Mouse (Mus musculus): ENCODE results near the gene Olfr716.
"Not testable (repeated sequence)": the region's sequence is repeated elsewhere in the genome, so short reads cannot be mapped to it uniquely, and the experiment has no call there.

Gene Olfr716

DNA sequence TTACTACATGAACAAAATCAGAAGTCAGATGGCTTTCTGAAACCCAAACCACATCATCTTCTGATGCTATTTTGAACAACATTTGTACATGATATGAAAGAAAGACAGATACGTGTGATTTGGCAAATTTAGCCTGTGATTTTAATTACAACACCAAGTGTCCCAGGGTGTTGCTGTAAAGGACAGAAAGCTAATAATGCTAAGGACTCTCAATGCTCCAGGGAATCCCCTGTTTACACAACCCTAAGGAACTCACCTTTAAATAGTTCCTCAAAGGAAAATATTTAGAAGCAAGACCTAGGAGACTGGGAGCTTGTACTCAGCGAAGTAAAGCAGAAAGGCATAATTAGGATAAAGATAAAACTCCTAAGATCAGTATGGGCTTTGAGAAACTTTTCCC lies at the start of gene Olfr716:
Gene Olfr716, plus strand, starts transcription at position 301 of the 400 bp plus-strand sequence.
- DNase-seq (ENCODE audit: low read depth, low spot score): not testable (repeated sequence)

DNA sequence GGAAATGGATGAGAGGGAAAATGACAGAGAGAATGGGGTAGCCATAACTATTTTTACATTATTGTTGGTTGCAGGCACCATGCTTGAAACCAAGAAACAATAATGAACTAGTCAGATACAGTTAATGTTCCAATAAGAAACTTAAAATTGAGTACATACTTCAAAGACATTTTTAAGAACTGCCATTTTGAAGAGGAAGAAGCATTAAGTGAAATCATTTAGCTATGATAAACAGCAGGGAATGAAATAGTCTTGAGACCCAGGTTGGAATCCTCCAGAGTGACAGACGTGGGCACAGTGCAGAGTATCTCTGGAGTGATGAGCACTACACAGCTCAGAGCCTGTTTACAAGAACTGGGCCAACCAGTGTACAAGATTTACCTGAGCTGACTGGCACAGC lies 45.2 kb upstream of the Olfr716 start, which contains the start of gene Olfr17:
Gene Olfr17, plus strand, starts transcription at position 301 of the 400 bp plus-strand sequence.
- no peak for DNase-seq (ENCODE audit: low read depth, low spot score)

DNA sequence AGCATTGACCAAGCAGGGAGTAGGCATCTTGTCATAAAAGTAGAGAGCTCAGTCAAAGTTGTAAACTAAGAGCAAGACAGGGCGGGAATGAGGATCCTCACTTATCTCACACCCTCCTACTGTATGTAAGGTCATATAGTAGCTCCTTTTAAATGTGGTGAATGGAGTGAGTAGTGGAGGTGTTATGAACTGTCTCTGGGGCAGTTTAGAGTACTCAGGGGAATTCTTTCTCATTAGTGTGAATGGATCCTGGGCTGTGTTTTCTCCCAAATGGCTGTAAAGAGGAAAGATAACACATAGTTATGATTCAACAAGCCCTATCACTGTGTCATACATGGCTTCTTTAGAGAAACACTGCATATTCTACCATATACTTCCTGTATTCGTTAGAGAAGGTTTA lies 27.9 kb upstream of the Olfr716 start, which contains the start of gene Olfr715b:
Gene Olfr715b, minus strand, starts transcription at position 101 of the 400 bp plus-strand sequence.
- not testable (repeated sequence) for DNase-seq (ENCODE audit: low read depth, low spot score)

DNA sequence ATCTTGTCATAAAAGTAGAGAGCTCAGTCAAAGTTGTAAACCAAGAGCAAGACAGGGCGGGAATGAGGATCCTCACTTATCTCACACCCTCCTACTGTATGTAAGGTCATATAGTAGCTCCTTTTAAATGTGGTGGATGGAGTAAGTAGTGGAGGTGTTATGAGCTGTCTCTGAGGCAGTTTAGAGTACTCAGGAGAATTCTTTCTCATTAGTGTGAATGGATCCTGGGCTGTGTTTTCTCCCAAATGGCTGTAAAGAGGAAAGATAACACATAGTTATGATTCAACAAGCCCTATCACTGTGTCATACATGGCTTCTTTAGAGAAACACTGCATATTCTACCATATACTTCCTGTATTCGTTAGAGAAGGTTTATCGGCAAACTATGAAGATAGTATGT lies 7.1 kb upstream of the Olfr716 start, which contains the start of gene Olfr715:
Gene Olfr715, minus strand, starts transcription at position 101 of the 400 bp plus-strand sequence.
- not testable (repeated sequence) for DNase-seq (ENCODE audit: low read depth, low spot score)

DNA sequence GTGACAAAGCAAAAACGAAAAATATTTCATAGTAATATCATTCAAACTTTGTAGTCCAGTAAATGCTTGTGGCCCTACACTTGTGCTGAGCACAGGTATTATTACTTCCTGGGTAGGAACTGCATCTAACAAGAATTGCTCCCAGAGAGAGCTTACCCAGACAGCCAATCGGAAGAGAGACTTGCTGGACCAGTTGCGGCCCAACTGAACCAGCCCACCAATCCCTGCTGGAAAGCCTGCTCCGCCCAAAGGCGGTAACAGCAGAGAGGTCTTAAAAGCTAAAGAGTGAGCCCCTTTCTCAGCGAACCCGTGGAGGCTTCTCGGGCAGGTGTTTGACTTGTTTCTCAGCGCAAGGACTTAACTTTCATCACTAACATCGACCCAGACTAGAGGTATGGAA lies 28.6 kb downstream of the Olfr716 start, which contains the start of gene Nlrp14:
Gene Nlrp14, plus strand, starts transcription at position 301 of the 400 bp plus-strand sequence.
- DNase-seq (ENCODE audit: low read depth, low spot score): no peak

DNA sequence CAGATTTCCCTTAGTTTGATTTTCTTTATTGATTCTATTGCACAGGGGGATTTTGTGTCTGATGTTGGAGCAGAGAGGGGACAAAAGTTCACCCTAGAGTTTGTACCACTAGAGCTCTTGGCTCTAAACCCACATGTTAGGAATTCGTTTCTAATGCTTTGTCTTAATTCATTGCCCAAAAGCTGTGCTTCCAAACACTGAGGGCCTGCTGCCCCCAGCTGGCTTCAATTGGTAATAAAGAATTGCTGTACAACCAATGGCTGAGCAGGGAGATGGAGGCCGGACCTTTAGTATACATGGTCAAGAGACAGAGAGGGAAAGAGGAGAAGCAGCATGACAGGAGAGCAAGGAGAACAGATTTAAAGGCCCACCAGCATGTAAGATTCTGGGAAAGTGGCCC lies 42.3 kb downstream of the Olfr716 start:
- no peak for DNase-seq (ENCODE audit: low read depth, low spot score)
